Mouse (Mus musculus): Measurements from ENCODE around the gene Hist1h1a.
"Not testable (repeated sequence)": the region's sequence is repeated elsewhere in the genome, so short reads cannot be mapped to it uniquely, and the experiment has no call there.

- not testable (repeated sequence) for TF ChIP-seq GATA1, TAL1 (IDR thresholded peaks at IDR 0.05; ENCODE audit: low read length)
Measured at GRCm38 (mm10) chr13:23752067-23752741, 11.3 kb upstream of the Hist1h1a start, which contains the start of gene Hist1h3b.

Data from erythroblast, embryonic 14.5 days (primary cell).